Mouse (Mus musculus): ENCODE results near the gene Zfp366. TPM values are rescaled to one million over a fixed set of nuclear protein-coding genes. Genes with fewer than 3 reads are reported as not detected.
A peak's percentile ranks its signal among the peaks of the same experiment; 100 is the strongest.

Zfp366 gene
- polyA plus RNA-seq, 1 experiment from 2014 or later, result 0.75 TPM

DNA sequence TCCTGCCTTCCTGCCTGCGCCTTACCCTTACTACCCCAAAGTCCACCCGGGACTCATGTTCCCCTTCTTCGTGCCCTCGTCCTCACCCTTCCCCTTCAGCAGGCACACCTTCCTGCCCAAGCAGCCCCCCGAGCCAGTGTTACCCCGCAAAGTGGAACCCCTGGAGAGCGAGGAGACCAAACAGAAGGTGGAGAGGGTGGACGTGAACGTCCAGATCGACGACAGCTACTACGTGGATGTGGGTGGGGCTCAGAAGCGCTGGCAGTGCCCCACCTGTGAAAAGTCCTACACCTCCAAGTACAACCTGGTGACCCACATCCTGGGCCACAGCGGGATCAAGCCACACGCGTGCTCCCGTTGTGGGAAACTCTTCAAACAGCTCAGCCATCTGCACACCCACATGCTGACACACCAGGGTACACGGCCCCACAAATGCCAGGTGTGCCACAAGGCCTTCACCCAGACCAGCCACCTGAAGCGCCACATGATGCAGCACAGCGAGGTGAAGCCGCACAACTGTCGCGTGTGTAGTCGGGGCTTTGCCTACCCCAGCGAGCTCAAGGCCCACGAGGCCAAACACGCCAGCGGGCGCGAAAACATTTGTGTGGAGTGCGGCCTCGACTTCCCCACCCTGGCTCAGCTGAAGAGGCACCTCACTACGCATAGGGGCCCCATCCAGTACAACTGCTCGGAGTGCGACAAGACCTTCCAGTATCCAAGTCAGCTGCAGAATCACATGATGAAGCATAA is 44.4 kb downstream of the Zfp366 start:
- no peak for ATAC-seq (ENCODE audit: low FRiP score)
- Histone ChIP-seq H3K4me3 (ENCODE audit: low read depth, low read length) (no peak overlapping the region), H3K9ac (ENCODE audit: low read length) (no peak overlapping the region), H3K27ac (ENCODE audit: low read depth, low read length) (no peak overlapping the region), H3K27me3 (ENCODE audit: control insufficient read depth, insufficient read depth, low read length) (no peaks in the 10 kb centered on the region), H3K9me3 (ENCODE audit: control insufficient read depth, low read length) (no peaks in the 10 kb centered on the region), H3K4me1 (ENCODE audit: control insufficient read depth, insufficient read depth, low read length) (no peaks in the 10 kb centered on the region), H3K36me3 (ENCODE audit: control insufficient read depth, insufficient read depth, low read length) (no peaks in the 10 kb centered on the region), H3K4me2 (no peak overlapping the region)
- 95% methylated on average over 35 of the region's 35 CpGs for WGBS
- DNase-seq (ENCODE audit: low spot score, missing footprints), result peak; percentile 68

DNA sequence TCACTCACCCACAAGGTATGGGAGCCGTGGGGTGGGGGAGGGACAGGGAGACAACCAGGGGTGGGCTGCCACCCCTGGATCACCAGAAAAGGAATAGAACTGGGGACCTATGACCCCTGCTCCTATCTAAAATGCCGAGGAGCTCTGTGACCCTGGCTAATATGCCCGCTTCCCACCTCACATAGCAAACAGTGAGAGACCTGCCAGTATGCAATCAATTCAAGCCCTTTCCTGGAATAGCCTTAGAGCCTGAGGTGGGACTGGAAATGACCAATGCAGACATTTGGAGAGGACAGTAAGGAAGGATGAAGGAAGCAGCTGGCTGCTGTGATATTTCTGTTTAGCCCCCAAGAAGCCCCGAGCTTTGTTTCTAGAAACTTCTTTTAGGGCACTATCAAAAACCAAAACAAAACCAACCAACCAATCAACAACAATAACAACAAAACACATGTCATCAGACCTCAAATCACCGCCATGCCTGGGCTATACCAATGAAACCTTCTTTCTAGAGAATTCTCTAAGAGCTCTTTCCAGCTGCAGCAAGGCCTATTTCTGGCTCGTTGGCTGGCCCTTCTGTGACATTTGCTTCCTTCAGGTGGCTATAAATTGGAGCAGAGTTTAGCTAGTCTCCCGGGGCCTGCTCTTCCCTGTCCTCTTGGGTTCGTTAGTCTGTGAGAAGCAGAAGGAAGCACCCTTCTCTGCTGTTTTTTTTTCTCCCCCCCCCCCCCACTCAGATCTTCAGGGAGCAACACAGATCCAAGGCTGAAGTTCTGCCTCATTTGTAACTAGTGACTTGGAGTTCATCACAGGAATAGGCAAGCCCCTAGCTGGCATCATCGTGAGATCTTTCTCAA is 45.2 kb downstream of the Zfp366 start:
- no peak for ATAC-seq (ENCODE audit: low FRiP score)
- DNase-seq (ENCODE audit: low spot score, missing footprints), result peak; percentile 35
- no peak overlapping the region for H3K9ac ChIP-seq (ENCODE audit: low read length)
- no peaks in the 10 kb centered on the region for H3K9me3 ChIP-seq (ENCODE audit: control insufficient read depth, low read length)
- H3K27ac ChIP-seq (ENCODE audit: low read depth, low read length), result no peak overlapping the region
- 77% methylated on average over 9 of the region's 9 CpGs for WGBS
- no peaks in the 10 kb centered on the region for H3K27me3 ChIP-seq (ENCODE audit: control insufficient read depth, insufficient read depth, low read length)
- no peaks in the 10 kb centered on the region for H3K36me3 ChIP-seq (ENCODE audit: control insufficient read depth, insufficient read depth, low read length)
- no peaks in the 10 kb centered on the region for H3K4me1 ChIP-seq (ENCODE audit: control insufficient read depth, insufficient read depth, low read length)
- no peak overlapping the region for H3K4me3 ChIP-seq (ENCODE audit: low read depth, low read length)
- H3K4me2 ChIP-seq, result no peak overlapping the region

DNA sequence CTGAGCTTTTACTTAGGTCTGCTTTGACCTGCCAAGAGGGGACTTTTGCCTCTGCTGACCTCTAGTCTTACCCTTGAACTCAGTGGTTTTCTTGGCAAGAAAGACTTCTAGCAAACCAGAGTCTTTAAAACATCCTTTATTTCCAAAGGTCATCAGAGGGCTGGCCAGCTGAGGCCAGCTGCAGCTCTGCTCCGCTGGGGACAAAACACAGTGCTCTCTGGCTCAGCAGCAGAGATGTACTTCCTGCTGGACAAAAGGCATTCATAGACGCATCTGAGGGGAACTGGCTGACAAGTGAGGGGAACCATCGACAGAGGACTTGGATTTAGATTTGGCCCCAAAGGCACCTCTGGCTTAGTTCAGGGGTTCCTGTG is 45.9 kb downstream of the Zfp366 start:
- no peaks in the 10 kb centered on the region for H3K27me3 ChIP-seq (ENCODE audit: control insufficient read depth, insufficient read depth, low read length)
- no peaks in the 10 kb centered on the region for H3K36me3 ChIP-seq (ENCODE audit: control insufficient read depth, insufficient read depth, low read length)
- peak; percentile 88 for DNase-seq (ENCODE audit: low spot score, missing footprints)
- no peak overlapping the region for H3K9ac ChIP-seq (ENCODE audit: low read length)
- ATAC-seq (ENCODE audit: low FRiP score), result no peak
- H3K27ac ChIP-seq (ENCODE audit: low read depth, low read length), result no peak overlapping the region
- 25% methylated on average over 3 of the region's 3 CpGs for WGBS
- H3K4me2 ChIP-seq, result no peak overlapping the region
- H3K9me3 ChIP-seq (ENCODE audit: control insufficient read depth, low read length), result no peaks in the 10 kb centered on the region
- H3K4me1 ChIP-seq (ENCODE audit: control insufficient read depth, insufficient read depth, low read length), result no peaks in the 10 kb centered on the region
- no peak overlapping the region for H3K4me3 ChIP-seq (ENCODE audit: low read depth, low read length)

DNA sequence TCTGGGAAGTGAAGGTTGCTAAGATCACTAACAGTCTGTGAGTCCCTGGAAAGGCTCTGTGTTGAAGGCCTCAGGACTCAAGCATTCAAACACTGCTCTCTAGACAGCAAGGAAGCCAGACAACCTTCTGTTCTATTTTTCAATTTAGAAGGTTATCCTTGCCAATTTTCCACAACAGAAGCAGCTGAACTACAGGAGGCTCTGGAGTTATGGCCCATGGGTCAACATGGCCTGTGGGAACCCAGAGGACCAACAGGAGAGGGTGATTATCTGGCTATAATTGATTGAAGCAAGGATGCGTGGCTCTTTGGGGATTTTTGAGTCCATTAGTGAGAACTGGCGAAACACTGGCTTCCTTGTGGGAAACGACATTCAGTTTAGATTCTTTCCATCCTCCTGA is 48.7 kb downstream of the Zfp366 start:
- 84% methylated on average over 3 of the region's 3 CpGs for WGBS

DNA sequence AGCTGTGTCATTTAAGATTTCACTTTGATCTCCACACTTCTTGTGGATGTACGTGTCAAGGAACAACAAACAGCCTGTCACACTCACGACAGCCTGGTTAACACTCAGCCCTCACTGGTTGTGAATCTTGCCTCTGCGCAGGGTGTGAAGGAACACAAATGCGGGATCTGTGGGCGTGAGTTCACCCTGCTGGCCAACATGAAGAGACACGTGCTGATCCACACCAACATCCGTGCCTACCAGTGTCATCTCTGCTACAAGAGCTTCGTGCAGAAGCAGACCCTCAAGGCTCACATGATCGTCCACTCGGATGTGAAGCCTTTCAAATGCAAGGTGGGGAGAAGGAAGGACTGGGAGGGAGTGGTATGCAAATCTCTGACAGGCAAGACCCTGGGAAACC is 49.3 kb downstream of the Zfp366 start:
- Histone ChIP-seq H3K4me3 (ENCODE audit: low read depth, low read length) (no peak overlapping the region), H3K27ac (ENCODE audit: low read depth, low read length) (no peak overlapping the region), H3K9ac (ENCODE audit: low read length) (no peak overlapping the region), H3K4me1 (ENCODE audit: control insufficient read depth, insufficient read depth, low read length) (peaks cover 4% of the 10 kb centered on the region), H3K9me3 (ENCODE audit: control insufficient read depth, low read length) (no peaks in the 10 kb centered on the region), H3K4me2 (no peak overlapping the region), H3K27me3 (ENCODE audit: control insufficient read depth, insufficient read depth, low read length) (no peaks in the 10 kb centered on the region), H3K36me3 (ENCODE audit: control insufficient read depth, insufficient read depth, low read length) (no peaks in the 10 kb centered on the region)
- DNase-seq (ENCODE audit: low spot score, missing footprints), result peak; percentile 73
- ATAC-seq (ENCODE audit: low FRiP score), result no peak
- WGBS, result 84% methylated on average over 10 of the region's 10 CpGs

More for the DNA sequence above, 48.7 kb downstream of the Zfp366 start:
- DNase-seq (ENCODE audit: low spot score, missing footprints) (no peak), ATAC-seq (ENCODE audit: low FRiP score) (no peak)
- Histone ChIP-seq H3K4me2 (no peak overlapping the region), H3K27me3 (ENCODE audit: control insufficient read depth, insufficient read depth, low read length) (no peaks in the 10 kb centered on the region), H3K9ac (ENCODE audit: low read length) (no peak overlapping the region), H3K27ac (ENCODE audit: low read depth, low read length) (no peak overlapping the region), H3K9me3 (ENCODE audit: control insufficient read depth, low read length) (no peaks in the 10 kb centered on the region), H3K4me3 (ENCODE audit: low read depth, low read length) (no peak overlapping the region), H3K36me3 (ENCODE audit: control insufficient read depth, insufficient read depth, low read length) (no peaks in the 10 kb centered on the region), H3K4me1 (ENCODE audit: control insufficient read depth, insufficient read depth, low read length) (no peaks in the 10 kb centered on the region)

DNA sequence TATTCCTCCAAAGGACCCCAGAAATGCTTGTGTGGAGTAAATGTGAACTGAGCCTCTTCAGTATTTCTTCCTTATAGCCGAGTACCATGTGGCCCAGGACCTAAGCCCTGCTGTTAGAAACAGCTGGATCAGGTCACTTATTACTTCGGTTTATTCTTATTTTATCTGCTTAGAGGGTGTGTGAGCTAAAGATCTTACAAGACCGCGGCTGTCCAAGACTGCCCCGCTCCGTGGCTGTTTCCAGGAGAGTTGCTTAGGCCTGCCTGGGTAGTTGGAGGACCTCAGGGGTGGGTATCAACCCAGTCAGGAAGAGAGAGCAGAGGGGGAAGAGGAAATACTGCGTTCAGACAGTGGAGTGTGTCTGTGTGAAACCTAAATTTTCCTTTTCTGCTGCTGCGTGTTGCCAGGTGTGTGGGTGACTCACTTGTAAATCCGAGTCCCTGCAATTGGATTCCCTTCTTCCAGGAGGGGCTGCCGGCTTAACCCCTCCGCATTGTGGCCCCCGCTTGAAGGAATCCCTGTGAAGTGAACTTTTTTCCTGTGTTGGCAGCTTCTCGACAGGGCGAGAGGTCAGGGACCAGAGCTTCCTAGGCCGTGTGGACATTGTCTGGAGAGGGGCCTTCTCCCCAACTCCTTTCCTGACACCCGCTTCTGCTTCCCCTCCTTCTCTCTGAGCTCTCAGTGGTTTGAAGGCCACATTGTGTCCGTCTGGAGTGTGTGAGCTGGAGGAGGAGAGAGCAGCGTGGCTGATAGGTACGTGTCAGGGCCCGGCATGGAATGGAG is 51.0 kb downstream of the Zfp366 start:
- ATAC-seq (ENCODE audit: low FRiP score) (no peak), DNase-seq (ENCODE audit: low spot score, missing footprints) (peak; percentile 60)
- H3K27me3 ChIP-seq (ENCODE audit: control insufficient read depth, insufficient read depth, low read length), result no peaks in the 10 kb centered on the region
- H3K4me3 ChIP-seq (ENCODE audit: low read depth, low read length), result no peak overlapping the region
- WGBS, result 83% methylated on average over 20 of the region's 20 CpGs
- no peaks in the 10 kb centered on the region for H3K9me3 ChIP-seq (ENCODE audit: control insufficient read depth, low read length)
- no peak overlapping the region for H3K4me2 ChIP-seq
- no peaks in the 10 kb centered on the region for H3K36me3 ChIP-seq (ENCODE audit: control insufficient read depth, insufficient read depth, low read length)
- peaks cover 12% of the 10 kb centered on the region for H3K4me1 ChIP-seq (ENCODE audit: control insufficient read depth, insufficient read depth, low read length)
- H3K9ac ChIP-seq (ENCODE audit: low read length), result no peak overlapping the region
- no peak overlapping the region for H3K27ac ChIP-seq (ENCODE audit: low read depth, low read length)

DNA sequence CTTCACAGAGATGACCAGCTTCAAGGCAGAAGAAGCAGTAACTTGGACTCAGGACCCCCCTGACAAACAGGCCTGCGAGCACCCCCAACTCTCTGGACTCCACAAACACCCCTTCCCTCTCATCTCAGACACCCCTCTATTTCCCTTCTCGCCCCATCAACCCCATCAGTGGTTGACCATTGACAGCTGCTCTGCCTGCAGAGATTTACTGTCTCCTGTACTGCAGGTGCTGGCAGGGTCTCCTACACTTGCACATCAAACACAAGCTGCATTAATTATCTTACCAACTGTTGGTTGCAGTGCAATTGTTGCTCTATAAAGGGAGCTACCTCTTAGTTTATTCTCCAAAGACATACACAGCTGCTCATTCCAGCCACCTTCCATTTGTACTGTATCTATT is 51.6 kb downstream of the Zfp366 start:
- H3K4me3 ChIP-seq (ENCODE audit: low read depth, low read length), result no peak overlapping the region
- H3K27ac ChIP-seq (ENCODE audit: low read depth, low read length), result no peak overlapping the region
- H3K27me3 ChIP-seq (ENCODE audit: control insufficient read depth, insufficient read depth, low read length), result no peaks in the 10 kb centered on the region
- H3K4me1 ChIP-seq (ENCODE audit: control insufficient read depth, insufficient read depth, low read length), result peaks cover 12% of the 10 kb centered on the region
- DNase-seq (ENCODE audit: low spot score, missing footprints) (no peak), ATAC-seq (ENCODE audit: low FRiP score) (no peak)
- H3K4me2 ChIP-seq, result no peak overlapping the region
- H3K9ac ChIP-seq (ENCODE audit: low read length), result no peak overlapping the region
- no peaks in the 10 kb centered on the region for H3K9me3 ChIP-seq (ENCODE audit: control insufficient read depth, low read length)
- WGBS, result 97% methylated on average over 2 of the region's 2 CpGs
- no peaks in the 10 kb centered on the region for H3K36me3 ChIP-seq (ENCODE audit: control insufficient read depth, insufficient read depth, low read length)

DNA sequence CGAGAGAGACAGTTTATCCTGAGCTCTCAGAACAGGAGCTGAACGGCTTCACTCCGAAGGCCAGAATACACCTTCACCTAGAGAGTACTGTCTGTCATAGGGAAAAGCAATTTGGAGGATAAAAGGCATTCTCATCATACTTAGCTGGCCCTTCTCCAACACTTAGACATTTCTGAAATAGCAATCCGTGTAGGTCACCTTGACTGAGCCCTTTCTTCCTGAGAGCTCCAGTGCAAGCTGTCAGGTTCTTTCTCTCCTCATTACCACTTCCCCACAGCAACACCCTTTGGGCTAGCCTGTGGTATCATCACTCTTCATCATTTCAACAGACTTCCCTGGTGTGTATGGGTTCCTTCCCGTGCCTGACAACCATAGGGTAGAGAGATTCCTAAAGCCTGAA is 52.5 kb downstream of the Zfp366 start:
- WGBS, result 86% methylated on average over 5 of the region's 5 CpGs
- H3K27ac ChIP-seq (ENCODE audit: low read depth, low read length), result no peak overlapping the region

DNA sequence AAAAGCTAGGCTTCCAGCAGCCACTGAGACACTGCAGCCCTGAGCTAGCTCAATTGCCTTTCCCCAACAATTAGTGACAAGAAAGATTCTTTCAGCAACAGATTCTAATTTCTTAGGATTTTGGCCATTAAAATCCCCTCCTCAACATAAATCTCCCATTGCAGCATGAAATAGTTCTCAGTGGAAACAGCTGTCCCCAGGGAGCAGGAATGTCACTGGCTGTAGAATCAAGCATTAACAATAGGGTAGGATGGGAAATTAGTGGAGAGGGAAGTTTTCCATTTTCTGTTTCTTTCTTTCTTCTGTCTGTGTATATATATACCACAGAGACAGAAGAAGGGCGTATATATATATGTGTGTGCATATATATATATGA is 53.2 kb downstream of the Zfp366 start:
- WGBS, result 100% methylated on average over 1 of the region's 1 CpGs
- Histone ChIP-seq H3K27me3 (ENCODE audit: control insufficient read depth, insufficient read depth, low read length) (no peaks in the 10 kb centered on the region), H3K4me1 (ENCODE audit: control insufficient read depth, insufficient read depth, low read length) (peaks cover 12% of the 10 kb centered on the region), H3K36me3 (ENCODE audit: control insufficient read depth, insufficient read depth, low read length) (no peaks in the 10 kb centered on the region), H3K4me2 (no peak overlapping the region), H3K4me3 (ENCODE audit: low read depth, low read length) (no peak overlapping the region), H3K27ac (ENCODE audit: low read depth, low read length) (no peak overlapping the region), H3K9ac (ENCODE audit: low read length) (no peak overlapping the region), H3K9me3 (ENCODE audit: control insufficient read depth, low read length) (no peaks in the 10 kb centered on the region)
- DNase-seq (ENCODE audit: low spot score, missing footprints) (no peak), ATAC-seq (ENCODE audit: low FRiP score) (no peak)

More for the DNA sequence above, 52.5 kb downstream of the Zfp366 start:
- Histone ChIP-seq H3K4me1 (ENCODE audit: control insufficient read depth, insufficient read depth, low read length) (peaks cover 12% of the 10 kb centered on the region), H3K9ac (ENCODE audit: low read length) (no peak overlapping the region), H3K27me3 (ENCODE audit: control insufficient read depth, insufficient read depth, low read length) (no peaks in the 10 kb centered on the region), H3K9me3 (ENCODE audit: control insufficient read depth, low read length) (no peaks in the 10 kb centered on the region), H3K4me2 (no peak overlapping the region), H3K36me3 (ENCODE audit: control insufficient read depth, insufficient read depth, low read length) (no peaks in the 10 kb centered on the region), H3K4me3 (ENCODE audit: low read depth, low read length) (no peak overlapping the region)
- ATAC-seq (ENCODE audit: low FRiP score), result no peak
- peak; percentile 53 for DNase-seq (ENCODE audit: low spot score, missing footprints)
